Mouse (Mus musculus): ENCODE results near the gene Gpr158. TPM values are rescaled to one million over a fixed set of nuclear protein-coding genes. Genes with fewer than 3 reads are reported as not detected.

Gpr158 gene
- not detected for polyA plus RNA-seq (2017; shearing (Covaris generic))

DNA sequence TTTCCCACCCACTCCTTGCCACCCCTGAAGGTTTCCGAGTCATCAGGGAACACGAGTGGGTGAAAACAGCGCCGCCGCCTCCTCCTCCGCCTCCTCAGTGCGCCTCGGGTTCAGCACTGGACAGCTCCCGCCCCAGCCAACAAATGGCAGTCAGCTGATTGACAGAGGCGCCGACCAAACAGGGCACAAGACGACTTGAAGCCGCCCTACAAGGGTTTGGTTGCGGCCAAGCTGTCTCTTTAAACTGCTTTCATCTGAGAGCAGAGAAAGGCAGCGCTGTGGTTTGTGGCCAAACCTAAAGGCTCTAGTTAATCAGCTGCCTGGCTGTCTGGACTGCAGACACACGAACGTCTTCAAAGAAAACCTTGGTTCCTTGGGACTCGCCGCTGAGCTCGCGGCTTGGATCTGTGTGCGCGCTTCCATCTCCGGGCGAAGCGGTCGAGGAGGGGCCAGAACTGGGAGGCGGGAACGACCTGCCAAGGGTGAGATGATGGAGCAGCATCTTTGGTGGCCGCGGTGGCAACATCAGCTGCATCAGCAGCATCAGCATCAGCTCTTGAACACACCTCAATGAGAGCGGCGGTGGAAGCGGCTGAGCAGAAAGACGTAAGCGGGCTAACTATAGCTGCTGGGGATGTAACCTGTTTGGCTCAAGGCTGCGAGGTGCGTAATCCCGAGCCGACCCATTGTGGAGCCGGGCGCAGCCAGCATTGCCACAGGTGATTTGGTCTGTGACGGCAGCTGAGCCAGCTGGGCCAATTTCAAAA lies at the start of gene Gpr158:
Gene Gpr158 (plus strand): TSS at position 198 of the 767 bp plus-strand sequence.

Other genes starting within 250 kb of the Gpr158 start
- gene Enkur, start 162.2 kb upstream of the Gpr158 start, polyA plus RNA-seq (2017; shearing (Covaris generic)), result 0.49 TPM
- 3.6 TPM for gene Thnsl1, start 161.8 kb upstream of the Gpr158 start, polyA plus RNA-seq (2017; shearing (Covaris generic))

Data from activated CD4-positive, CD25-positive, alpha-beta regulatory T cell, adult 9 weeks (primary cell).